Mouse (Mus musculus) CD4-positive, CD25-positive, alpha-beta regulatory T cell, adult 4 months (primary cell): Measurements from ENCODE around the gene Tcfl5. TPM values are rescaled to one million over a fixed set of nuclear protein-coding genes. Genes with fewer than 3 reads are reported as not detected.

Source experiments
- ATAC-seq: one replicate; pipeline ENCODE4 v1.8.0; 2017
- polyA plus RNA-seq, 2 experiments: library from polyadenylated mRNA; unstranded; fragments of 100-300 nt; shearing (Covaris generic); gene quantifications; one replicate each; pipeline ENCODE4 v1.2.1; 2017

Tcfl5 gene
- polyA plus RNA-seq, 2 experiments from 2014 or later: 0.23 TPM; not detected in 1

GRCm38 (mm10) chr2:180597490-180597889, 45.0 kb downstream of the Tcfl5 start, which contains the start of gene Col9a3:
Gene Col9a3 (plus strand): TSS chr2:180597790.
- ATAC-seq: no peak

- peak; percentile 95 for ATAC-seq
Observed at GRCm38 (mm10) chr2:180589123-180589831, 53.2 kb downstream of the Tcfl5 start, which contains the start of gene Ogfr. Gene Ogfr (plus strand): TSS chr2:180589245.

GRCm38 (mm10) chr2:180588736-180589122, 53.8 kb downstream of the Tcfl5 start:
- ATAC-seq: peak; percentile 10

GRCm38 (mm10) chr2:180583154-180583507, 59.4 kb downstream of the Tcfl5 start:
- no peak for ATAC-seq

GRCm38 (mm10) chr2:180582481-180583153, 59.9 kb downstream of the Tcfl5 start:
- peak; percentile 92 for ATAC-seq

- ATAC-seq: no peak
Observed at GRCm38 (mm10) chr2:180581002-180581401, 61.5 kb downstream of the Tcfl5 start, which contains the start of gene Mrgbp. Gene Mrgbp (plus strand): TSS chr2:180581304.

GRCm38 (mm10) chr2:180578686-180579085, 63.8 kb downstream of the Tcfl5 start:
- peak; percentile 44 for ATAC-seq

GRCm38 (mm10) chr2:180576482-180576881, 66.0 kb downstream of the Tcfl5 start:
- no peak for ATAC-seq

Other genes with a start within 250 kb of the Tcfl5 start
- 1 to 10 TPM in 1 of 2 experiments, under 1 TPM in 1; 0.31 to 1.1 TPM for gene Slco4a1, start 186.5 kb downstream of the Tcfl5 start, polyA plus RNA-seq
- gene Ntsr1, start 142.7 kb downstream of the Tcfl5 start, polyA plus RNA-seq: not detected
- gene Mrgbp, start 61.4 kb downstream of the Tcfl5 start, polyA plus RNA-seq: 10 to 100 TPM; 22.7 to 23.5 TPM
- 10 to 100 TPM; 11.0 to 13.1 TPM for gene Ogfr, start 53.5 kb downstream of the Tcfl5 start, polyA plus RNA-seq
- gene Col9a3, start 44.9 kb downstream of the Tcfl5 start, polyA plus RNA-seq: 1 to 10 TPM in 1 of 2 experiments, under 1 TPM in 1; 0.40 to 2.3 TPM
- gene Dido1, start 67.3 kb upstream of the Tcfl5 start, polyA plus RNA-seq: 10 to 100 TPM; 49.7 to 73.1 TPM
- 10 to 100 TPM; 11.4 to 22.0 TPM for gene Gid8, start 67.4 kb upstream of the Tcfl5 start, polyA plus RNA-seq
- 100 to 1,000 TPM in 1 of 2 experiments, 10 to 100 TPM in 1; 77.3 to 114 TPM for gene Slc17a9, start 82.6 kb upstream of the Tcfl5 start, polyA plus RNA-seq
- not detected for gene Bhlhe23, start 134.2 kb upstream of the Tcfl5 start, polyA plus RNA-seq